Mouse (Mus musculus): ENCODE measurements around the gene Mrps26. TPM values are rescaled to one million over a fixed set of nuclear protein-coding genes. Genes with fewer than 3 reads are reported as not detected.
A peak's percentile ranks its signal among the peaks of the same experiment; 100 is the strongest.
"Not testable (repeated sequence)": the region's sequence is repeated elsewhere in the genome, so short reads cannot be mapped to it uniquely, and the experiment has no call there.

Gene Mrps26
- total RNA-seq, 2 experiments from 2014 or later = 72.6 to 75.6 TPM

GRCm38 (mm10) chr2:130540266-130540665 is 23.3 kb upstream of the Mrps26 start:
- DNase-seq (ENCODE audit: extremely low spot score in 1 of 2, low spot score in 2 of 2) = no peak
- H3K27ac ChIP-seq = no peak overlapping the region
- H3K4me3 ChIP-seq = no peak overlapping the region
- TF ChIP-seq CTCF (IDR thresholded peaks at IDR 0.05) = no peak
- intact Hi-C loops (cut with DNase I) = no loop called here

DNA sequence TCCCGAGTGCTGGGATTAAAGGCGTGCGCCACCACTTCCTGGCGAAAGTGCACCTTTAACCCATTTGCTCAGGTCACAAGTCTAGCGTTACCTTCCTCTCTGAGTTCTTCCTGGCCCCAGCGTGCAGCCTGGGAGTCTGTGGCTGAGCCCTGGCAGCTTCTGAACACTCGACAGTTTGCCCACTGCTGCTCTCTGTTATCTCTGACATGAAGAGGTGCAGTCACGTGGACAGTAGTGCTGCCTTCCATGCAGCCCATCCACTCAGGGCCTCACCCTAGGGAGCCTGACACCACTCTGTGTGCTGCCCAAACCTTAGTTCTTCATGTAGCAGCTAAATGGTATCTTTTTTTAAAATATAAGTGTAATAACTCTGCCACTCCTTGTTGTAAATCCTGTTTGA is 16.6 kb upstream of the Mrps26 start:
- intact Hi-C loops (cut with DNase I) = no loop called here
- H3K4me3 ChIP-seq = no peak overlapping the region
- no peak for TF ChIP-seq CTCF (IDR thresholded peaks at IDR 0.05)
- no peak overlapping the region for H3K27ac ChIP-seq
- no peak for DNase-seq (ENCODE audit: extremely low spot score in 1 of 2, low spot score in 2 of 2)

GRCm38 (mm10) chr2:130554841-130555240 is 8.7 kb upstream of the Mrps26 start:
- intact Hi-C loops (cut with DNase I) = no loop called here
- no peak overlapping the region for H3K4me3 ChIP-seq
- no peak overlapping the region for H3K27ac ChIP-seq
- TF ChIP-seq CTCF (IDR thresholded peaks at IDR 0.05) = no peak
- no peak for DNase-seq (ENCODE audit: extremely low spot score in 1 of 2, low spot score in 2 of 2)

DNA sequence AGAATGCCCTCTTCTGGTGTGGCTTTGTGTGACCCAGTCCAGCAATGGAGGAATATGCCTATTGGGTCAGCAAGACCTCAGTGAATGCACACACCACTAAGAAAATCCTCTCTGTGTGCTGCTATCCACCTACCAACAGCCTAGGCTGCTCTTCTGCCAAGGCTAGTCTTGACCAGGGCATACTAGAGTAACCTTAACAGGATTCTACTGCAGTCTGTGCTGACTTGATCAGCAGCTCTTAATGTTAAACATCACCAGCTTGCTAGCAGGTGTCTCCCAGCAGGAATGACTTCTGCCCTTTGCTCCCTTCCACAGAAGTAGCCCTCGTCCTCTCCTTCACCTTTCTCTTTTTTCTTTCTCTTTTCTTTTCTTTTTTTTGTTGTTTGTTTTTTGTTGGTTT is 7.2 kb upstream of the Mrps26 start:
- intact Hi-C loops (cut with DNase I) = no loop called here
- TF ChIP-seq CTCF (IDR thresholded peaks at IDR 0.05) = no peak
- no peak overlapping the region for H3K4me3 ChIP-seq
- no peak for DNase-seq (ENCODE audit: extremely low spot score in 1 of 2, low spot score in 2 of 2)
- no peak overlapping the region for H3K27ac ChIP-seq

- intact Hi-C loops (cut with DNase I) = no loop called here
- Histone ChIP-seq H3K27ac (no peak overlapping the region), H3K4me3 (no peak overlapping the region)
- TF ChIP-seq CTCF (IDR thresholded peaks at IDR 0.05) = no peak
- no peak for DNase-seq (ENCODE audit: extremely low spot score in 1 of 2, low spot score in 2 of 2)
These were observed 6.1 kb upstream of the Mrps26 start for GRCm38 (mm10) chr2:130557462-130557861.

DNA sequence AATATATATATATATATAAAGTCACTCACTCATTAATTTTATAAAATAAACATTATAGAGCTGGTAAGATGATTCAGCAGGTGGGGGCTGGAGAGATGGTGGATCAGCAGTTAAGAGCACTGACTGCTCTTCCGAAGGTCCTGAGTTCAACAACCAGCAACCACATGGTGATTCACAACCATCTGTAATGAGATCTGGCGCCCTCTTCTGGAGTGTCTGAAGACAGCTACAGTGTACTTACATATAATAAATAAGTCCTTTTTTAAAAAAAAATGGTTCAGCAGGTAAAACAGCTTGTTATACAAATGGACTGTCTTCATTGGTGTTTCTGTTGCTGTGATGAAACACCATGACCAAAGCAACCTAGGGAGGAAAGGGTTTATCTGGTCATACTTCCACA is 5.5 kb upstream of the Mrps26 start:
- H3K27ac ChIP-seq = no peak overlapping the region
- H3K4me3 ChIP-seq = no peak overlapping the region
- TF ChIP-seq CTCF (IDR thresholded peaks at IDR 0.05) = peak; percentile 32
- DNase-seq (ENCODE audit: extremely low spot score in 1 of 2, low spot score in 2 of 2) = no peak
- intact Hi-C loops (cut with DNase I) = no loop called here

DNA sequence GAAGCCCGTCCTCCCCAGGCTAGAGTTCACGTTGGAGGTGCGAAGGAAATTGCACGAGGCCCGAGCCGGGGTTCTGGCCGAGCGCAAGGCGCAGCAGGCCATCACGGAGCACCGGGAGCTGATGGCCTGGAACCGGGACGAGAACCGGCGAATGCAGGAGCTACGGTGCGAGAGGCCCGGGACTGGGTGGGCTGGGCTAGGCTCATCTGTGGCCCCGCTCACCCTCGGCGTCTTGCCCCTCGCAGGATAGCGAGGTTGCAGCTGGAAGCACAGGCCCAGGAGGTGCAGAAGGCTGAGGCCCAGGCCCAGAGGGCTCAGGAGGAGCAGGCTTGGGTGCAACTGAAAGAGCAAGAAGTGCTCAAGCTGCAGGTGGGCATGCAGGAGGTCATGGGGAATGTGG is 521 bp downstream of the Mrps26 start:
- intact Hi-C loops (cut with DNase I) = no loop called here
- Histone ChIP-seq H3K27ac (peak overlapping the region; percentile 91), H3K4me3 (peak overlapping the region; percentile 89)
- TF ChIP-seq CTCF (IDR thresholded peaks at IDR 0.05) = no peak
- DNase-seq (ENCODE audit: extremely low spot score in 1 of 2, low spot score in 2 of 2) = no peak

- Histone ChIP-seq H3K4me3 (peak overlapping the region; percentile 89), H3K27ac (no peak overlapping the region)
- TF ChIP-seq CTCF (IDR thresholded peaks at IDR 0.05) = no peak
- no peak for DNase-seq (ENCODE audit: extremely low spot score in 1 of 2, low spot score in 2 of 2)
- intact Hi-C loops (cut with DNase I) = no loop called here
These were observed 1.4 kb downstream of the Mrps26 start for GRCm38 (mm10) chr2:130564983-130565382.

DNA sequence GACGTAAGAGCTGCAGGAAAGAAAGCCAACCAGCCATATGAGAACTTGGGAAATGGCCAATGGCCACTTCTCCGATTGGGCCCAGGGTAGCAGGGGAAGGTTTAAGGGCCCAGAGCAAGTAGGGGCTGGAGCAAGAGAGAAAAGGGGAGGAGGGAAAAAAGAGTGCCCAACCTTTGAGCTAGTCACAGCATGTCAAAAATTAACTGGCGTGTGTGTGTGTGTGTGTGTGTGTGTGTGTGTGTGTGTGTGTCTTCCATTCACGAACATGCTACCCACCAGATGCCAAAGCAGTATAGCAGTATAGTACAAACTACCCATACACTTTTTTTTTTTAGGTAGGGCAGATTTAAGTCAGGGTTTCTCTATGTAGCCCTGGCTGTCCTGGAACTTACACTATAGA is 5.4 kb downstream of the Mrps26 start:
- H3K4me3 ChIP-seq = no peak overlapping the region
- no peak for TF ChIP-seq CTCF (IDR thresholded peaks at IDR 0.05)
- intact Hi-C loops (cut with DNase I) = no loop called here

DNA sequence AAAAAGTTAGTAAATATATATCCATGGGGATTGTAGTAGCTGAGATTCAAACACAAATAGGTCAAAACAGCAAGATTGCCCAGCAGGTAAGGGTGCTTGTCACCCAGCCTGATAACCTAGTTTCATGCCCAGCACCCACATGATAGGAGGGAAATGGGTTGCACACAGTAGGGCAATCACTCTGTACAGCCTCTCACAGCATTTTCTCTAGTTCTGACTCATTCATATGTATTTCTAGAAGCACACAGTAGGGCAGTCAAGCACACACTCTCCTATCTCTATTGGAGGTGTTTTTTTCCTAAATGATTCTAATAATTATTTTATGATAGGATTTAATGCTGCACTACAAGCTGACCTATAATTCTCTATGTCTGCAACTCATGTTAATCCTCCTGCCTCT is 6.4 kb downstream of the Mrps26 start:
- no peak for DNase-seq (ENCODE audit: extremely low spot score in 1 of 2, low spot score in 2 of 2)
- no peak overlapping the region for H3K27ac ChIP-seq
- no peak for TF ChIP-seq CTCF (IDR thresholded peaks at IDR 0.05)
- no peak overlapping the region for H3K4me3 ChIP-seq
- intact Hi-C loops (cut with DNase I) = no loop called here

More for the DNA sequence above, 5.4 kb downstream of the Mrps26 start:
- no peak for DNase-seq (ENCODE audit: extremely low spot score in 1 of 2, low spot score in 2 of 2)
- no peak overlapping the region for H3K27ac ChIP-seq

GRCm38 (mm10) chr2:130574960-130575359 is 11.4 kb downstream of the Mrps26 start:
- DNase-seq (ENCODE audit: extremely low spot score in 1 of 2, low spot score in 2 of 2) = no peak
- no peak; the same call in 1 of the 2 replicates for TF ChIP-seq CTCF (IDR thresholded peaks at IDR 0.05)
- intact Hi-C loops (cut with DNase I) = no loop called here
- H3K4me3 ChIP-seq = no peak overlapping the region
- no peak overlapping the region for H3K27ac ChIP-seq

DNA sequence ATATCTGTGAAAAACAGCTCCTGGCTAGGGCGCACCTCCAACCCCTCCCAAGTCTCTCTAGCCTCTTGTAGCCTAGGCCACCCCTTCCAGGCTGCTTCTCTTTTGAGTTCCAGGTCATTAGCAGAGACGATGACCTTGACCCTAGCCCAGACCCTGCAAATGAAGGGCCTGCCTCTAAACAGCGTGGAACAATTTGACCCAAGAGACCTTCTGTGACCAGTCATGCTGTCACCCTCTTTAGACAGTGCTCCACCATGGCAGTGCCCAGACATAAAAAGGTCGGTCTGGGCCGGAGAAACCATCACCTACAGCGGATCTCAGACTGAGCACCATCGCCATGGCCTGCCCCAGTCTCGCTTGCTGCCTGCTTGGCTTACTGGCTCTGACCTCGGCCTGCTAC is 12.3 kb downstream of the Mrps26 start, which contains the start of gene Oxt:
Gene Oxt (plus strand): TSS at position 301 of the 400 bp plus-strand sequence.
- H3K4me3 ChIP-seq = no peak within 1 kb of the TSS
- no peak for DNase-seq (ENCODE audit: extremely low spot score in 1 of 2, low spot score in 2 of 2)
- intact Hi-C loops (cut with DNase I) = no loop called here
- no peak within 1 kb of the TSS for H3K27ac ChIP-seq
- TF ChIP-seq CTCF (IDR thresholded peaks at IDR 0.05) = no peak

GRCm38 (mm10) chr2:130576564-130576963 is 13.0 kb downstream of the Mrps26 start:
- H3K27ac ChIP-seq; H3K4me3 ChIP-seq; intact Hi-C loops (cut with DNase I); DNase-seq (ENCODE audit: extremely low spot score in 1 of 2, low spot score in 2 of 2): not testable (repeated sequence)

GRCm38 (mm10) chr2:130577021-130577420 is 13.5 kb downstream of the Mrps26 start:
- no peak for TF ChIP-seq CTCF (IDR thresholded peaks at IDR 0.05)
- intact Hi-C loops (cut with DNase I) = no loop called here
- no peak for DNase-seq (ENCODE audit: extremely low spot score in 1 of 2, low spot score in 2 of 2)
- no peak overlapping the region for H3K27ac ChIP-seq
- H3K4me3 ChIP-seq = no peak overlapping the region

All from left cerebral cortex, adult 2 months (tissue).